Mouse (Mus musculus) olfactory bulb, adult 2 months (tissue): ENCODE results near the gene Kmt2b. TPM values are rescaled to one million over a fixed set of nuclear protein-coding genes. Genes with fewer than 3 reads are reported as not detected.

Experiments used
- H3K27ac ChIP-seq: fragments of 200-500 bp; 2 replicates; pipeline ENCODE4 v1.5.1; 2012; ENCODE audit warnings: low read depth, low read length; ENCODE audit not compliant: insufficient read depth
- H3K4me1 ChIP-seq: fragments of 200-500 bp; 2 replicates; pipeline ENCODE4 v1.6.1; 2012; ENCODE audit warnings: low read length; ENCODE audit not compliant: control insufficient read depth, insufficient read depth
- H3K4me3 ChIP-seq: fragments of 200-500 bp; 2 replicates; pipeline ENCODE4 v1.5.1; 2012; ENCODE audit warnings: mild to moderate bottlenecking, low read depth, low read length, moderate library complexity; ENCODE audit not compliant: insufficient read depth
- CTCF ChIP-seq: fragments of 200-500 bp; IDR thresholded peaks from 2 replicates; pipeline ENCODE4 v1.5.1; 2012; ENCODE audit warnings: low read depth, mild to moderate bottlenecking, low read length, moderate library complexity; ENCODE audit not compliant: insufficient read depth
- POLR2A ChIP-seq: fragments of 200-500 bp; IDR thresholded peaks from 2 replicates; pipeline ENCODE4 v1.6.1; 2012; ENCODE audit warnings: mild to moderate bottlenecking, low read depth, low read length, moderate library complexity; ENCODE audit not compliant: insufficient read depth
- WGBS: fragments of 180-500 bp; shearing (Covaris S2); methylation state at CpG from one replicate; pipeline ENCODE4 v1.1.7; 2018; 5-methylcytosine and 5-hydroxymethylcytosine counted together
- polyA plus RNA-seq: library from polyadenylated mRNA; stranded (reverse); fragments of >200 nt; gene quantifications from 2 replicates; pipeline ENCODE4 v1.2.4, GENCODE M21; 2012; ENCODE audit warnings: low replicate concordance; ENCODE audit not compliant: missing spikeins, insufficient read depth, insufficient read length

Gene Kmt2b
- polyA plus RNA-seq, 1 experiment: not detected

DNA sequence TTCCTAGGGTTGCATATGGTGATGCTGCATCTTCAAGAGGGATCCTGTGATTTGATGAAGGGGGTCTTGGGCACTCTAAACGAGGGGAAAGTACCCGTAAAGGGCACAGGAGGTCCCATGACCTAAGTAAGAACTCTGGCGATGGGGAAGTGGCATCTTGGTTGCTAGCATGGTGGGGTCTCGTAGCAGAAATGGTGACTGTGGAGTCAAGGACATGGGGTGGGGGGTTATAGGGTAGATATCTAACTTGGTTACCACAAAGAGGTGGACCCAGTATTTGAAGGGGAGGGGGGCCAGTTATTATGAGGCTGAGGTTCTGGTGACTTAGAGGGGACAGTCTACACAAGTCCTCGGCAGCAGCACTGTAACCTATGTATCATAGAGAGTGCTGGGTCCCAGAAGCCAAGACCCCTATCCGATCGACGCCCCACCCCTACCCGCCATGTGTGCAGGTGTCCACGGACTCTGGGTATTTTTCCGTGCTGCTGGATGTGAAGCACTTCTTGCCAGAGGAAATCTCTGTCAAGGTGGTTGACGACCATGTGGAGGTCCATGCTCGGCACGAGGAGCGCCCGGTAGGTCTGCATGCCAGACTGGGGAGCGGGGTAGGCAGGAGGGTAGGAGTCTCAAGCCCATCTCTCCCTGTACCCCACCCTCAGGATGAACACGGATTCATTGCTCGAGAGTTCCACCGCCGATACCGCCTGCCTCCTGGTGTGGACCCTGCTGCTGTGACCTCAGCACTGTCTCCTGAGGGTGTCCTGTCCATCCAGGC, 34.5 kb downstream of the Kmt2b start:
- no peak overlapping the region for H3K27ac ChIP-seq
- peaks cover 23% of the 10 kb centered on the region for H3K4me1 ChIP-seq
- no peak overlapping the region for H3K4me3 ChIP-seq
- 82% methylated on average over 22 of the region's 22 CpGs for WGBS
- TF ChIP-seq CTCF (no peak), POLR2A (no peak)

- peaks cover 18% of the 10 kb centered on the region for H3K4me1 ChIP-seq
- under 1% methylated on average over 23 of the region's 23 CpGs for WGBS
- peak overlapping the region; percentile 52 for H3K27ac ChIP-seq
- no peak for TF ChIP-seq POLR2A
- TF ChIP-seq CTCF: no peak
- H3K4me3 ChIP-seq: peak overlapping the region; percentile 44
Measured at GRCm38 (mm10) chr7:30553021-30553589, 35.4 kb downstream of the Kmt2b start.

- Histone ChIP-seq H3K4me3 (peak within 1 kb of the TSS; percentile 72), H3K27ac (peak within 1 kb of the TSS; percentile 90), H3K4me1 (peaks cover 13% of the 10 kb centered on the region)
- TF ChIP-seq POLR2A: no peak; the same call in 1 of the 2 replicates
- TF ChIP-seq CTCF: peak; percentile 10; the same call in 1 of the 2 replicates
- WGBS: under 1% methylated on average over 44 of the region's 44 CpGs
Measured at GRCm38 (mm10) chr7:30552102-30553020, 36.2 kb downstream of the Kmt2b start, which contains the start of the genes Hspb6 and Proser3. Gene Hspb6, plus strand, starts transcription at chr7:30552178. Gene Proser3, minus strand, starts transcription at chr7:30552299.

GRCm38 (mm10) chr7:30551445-30552101, 37.0 kb downstream of the Kmt2b start:
- peak overlapping the region; percentile 90 for H3K27ac ChIP-seq
- peaks cover 13% of the 10 kb centered on the region for H3K4me1 ChIP-seq
- H3K4me3 ChIP-seq: peak overlapping the region; percentile 72
- 3% methylated on average over 10 of the region's 10 CpGs for WGBS
- TF ChIP-seq CTCF (no peak), POLR2A (no peak)

GRCm38 (mm10) chr7:30550603-30551002, 37.9 kb downstream of the Kmt2b start:
- Histone ChIP-seq H3K27ac (no peak overlapping the region), H3K4me3 (no peak overlapping the region), H3K4me1 (peaks cover 13% of the 10 kb centered on the region)
- WGBS: 92% methylated on average over 1 of the region's 1 CpGs
- no peak for TF ChIP-seq POLR2A
- TF ChIP-seq CTCF: no peak

- H3K4me1 ChIP-seq: peaks cover 13% of the 10 kb centered on the region
- no peak overlapping the region for H3K27ac ChIP-seq
- no peak overlapping the region for H3K4me3 ChIP-seq
- no peak for TF ChIP-seq POLR2A
- no peak for TF ChIP-seq CTCF
- 86% methylated on average over 2 of the region's 2 CpGs for WGBS
Measured at GRCm38 (mm10) chr7:30549880-30550279, 38.6 kb downstream of the Kmt2b start.

DNA sequence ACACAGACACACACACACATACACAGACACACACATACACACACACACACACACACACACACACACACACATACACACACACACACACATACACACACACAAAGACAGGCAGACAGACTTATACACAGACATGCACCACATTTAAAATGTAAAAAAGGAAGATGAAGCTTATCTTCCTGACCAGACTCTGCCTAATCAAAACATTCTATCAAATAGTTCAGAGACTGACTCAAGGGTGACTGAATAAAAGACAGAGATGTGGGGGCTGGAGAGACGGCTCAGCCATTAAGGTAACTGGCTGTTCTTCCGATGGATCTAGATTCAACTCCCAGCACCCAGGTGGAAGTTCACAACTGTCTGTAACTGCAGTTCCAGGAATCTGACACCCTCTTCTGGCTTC, 44.2 kb downstream of the Kmt2b start:
- TF ChIP-seq CTCF: no peak
- TF ChIP-seq POLR2A: no peak
- no peak overlapping the region for H3K4me3 ChIP-seq
- H3K4me1 ChIP-seq: no peaks in the 10 kb centered on the region
- 86% methylated on average over 2 of the region's 2 CpGs for WGBS
- no peak overlapping the region for H3K27ac ChIP-seq

GRCm38 (mm10) chr7:30540572-30540971, 48.0 kb downstream of the Kmt2b start:
- TF ChIP-seq CTCF: no peak
- no peak for TF ChIP-seq POLR2A
- Histone ChIP-seq H3K27ac (no peak overlapping the region), H3K4me1 (peaks cover 1% of the 10 kb centered on the region; the same call in 1 of the 2 replicates), H3K4me3 (no peak overlapping the region)
- 92% methylated on average over 7 of the region's 7 CpGs for WGBS
